Comparison of ENCODE assay signal across 6 mouse cellular contexts in genomic region chr13:34861166-34861565, GRCm38 (mm10). TPM values are rescaled to one million over a fixed set of nuclear protein-coding genes. Genes with fewer than 3 reads are reported as not detected.
DNase-seq lines count a peak whose midpoint lies in the region; ATAC-seq and TF ChIP-seq lines count a peak whose summit lies in the region.
"Not testable (repeated sequence)": the region's sequence is repeated elsewhere in the genome, so short reads cannot be mapped to it uniquely, and the experiment has no call there.

No protein-coding gene starts in this region.

- H3K4me3 ChIP-seq in heart, embryonic 11.5 days (ENCODE audit: low read depth, low read length); liver, embryonic 14.5 days (ENCODE audit: insufficient read depth in 1 of 2, low read depth in 2 of 2, low read length in 2 of 2); liver, postnatal 0 days (ENCODE audit: low read depth, low read length); thymus, adult 2 months (ENCODE audit: control insufficient read depth, insufficient read depth, low read length): not testable (repeated sequence)

- H3K27me3 ChIP-seq in heart, embryonic 11.5 days (ENCODE audit: control insufficient read depth, insufficient read depth, low read length); liver, embryonic 14.5 days (ENCODE audit: control insufficient read depth, insufficient read depth, low read length); liver, postnatal 0 days (ENCODE audit: insufficient read depth, low read length); thymus, adult 2 months (ENCODE audit: control insufficient read depth, insufficient read depth, low read length): not testable (repeated sequence)

- not testable (repeated sequence) for TF ChIP-seq CTCF in liver, embryonic 14.5 days (IDR thresholded peaks at IDR 0.05; ENCODE audit: low read depth); liver, postnatal 0 days (IDR thresholded peaks at IDR 0.05; ENCODE audit: low read depth); thymus, adult 2 months (IDR thresholded peaks at IDR 0.05; ENCODE audit: borderline replicate concordance, control insufficient read depth, extremely low read depth, insufficient read depth, low read length, poor library complexity)

- not testable (repeated sequence) for H3K36me3 ChIP-seq in heart, embryonic 11.5 days (ENCODE audit: control insufficient read depth, insufficient read depth, low read length); liver, embryonic 14.5 days (replicated peaks; ENCODE audit: control insufficient read depth, insufficient read depth, low read depth); liver, postnatal 0 days (replicated peaks; ENCODE audit: insufficient read depth, low read length); thymus, adult 2 months (ENCODE audit: control insufficient read depth, insufficient read depth, low read length)

- H3K9me3 ChIP-seq in heart, embryonic 11.5 days (replicated peaks; ENCODE audit: control insufficient read depth, low read length); liver, embryonic 14.5 days (ENCODE audit: control insufficient read depth, low read length); liver, postnatal 0 days (ENCODE audit: low read length): not testable (repeated sequence)

- H3K4me2 ChIP-seq in heart, embryonic 11.5 days; liver, embryonic 14.5 days (ENCODE audit: low read depth); liver, postnatal 0 days (ENCODE audit: low read depth, low read length): not testable (repeated sequence)

- ATAC-seq in heart, embryonic 11.5 days (replicated peaks; ENCODE audit: insufficient number of reproducible peaks, low FRiP score, low TSS enrichment) = 0 out of 2 replicates have a peak, but pooled peaks have one; percentile 65
- peak; percentile 72 for ATAC-seq in liver, embryonic 14.5 days (ENCODE audit: insufficient read depth)
- peak; percentile 61 for ATAC-seq in liver, postnatal 0 days

- not testable (repeated sequence) for H3K9ac ChIP-seq in heart, embryonic 11.5 days (ENCODE audit: low read depth, low read length); liver, embryonic 14.5 days (replicated peaks); liver, postnatal 0 days (replicated peaks)

- not testable (repeated sequence) for H3K4me1 ChIP-seq in heart, embryonic 11.5 days (ENCODE audit: control insufficient read depth, insufficient read depth, low read length); liver, embryonic 14.5 days (replicated peaks; ENCODE audit: control insufficient read depth in 2 of 2, insufficient read depth in 2 of 2, low read length in 1 of 2); liver, postnatal 0 days (ENCODE audit: insufficient read depth); thymus, adult 2 months (replicated peaks; ENCODE audit: control insufficient read depth, insufficient read depth, low read length)

- DNase-seq in B cell, adult 2 months = peak; percentile 38 to 57
- DNase-seq in liver = peak; percentile 44
- DNase-seq in liver, embryonic 14.5 days (ENCODE audit: low read depth in 3 of 3, low spot score in 3 of 3); liver, postnatal 0 days; thymus, adult 2 months: not testable (repeated sequence)

- 34% methylated on average over 6 of the region's 8 CpGs for WGBS in heart, embryonic 11.5 days (ENCODE audit: insufficient replicate concordance)
- WGBS in liver, embryonic 14.5 days (ENCODE audit: insufficient replicate concordance) = 16% methylated on average over 6 of the region's 8 CpGs
- 34% methylated on average over 7 of the region's 8 CpGs for WGBS in liver, postnatal 0 days (ENCODE audit: insufficient replicate concordance)
- WGBS in thymus, adult 2 months = 13% methylated on average over 7 of the region's 8 CpGs

- not testable (repeated sequence) for TF ChIP-seq EP300 in liver, embryonic 14.5 days (IDR thresholded peaks at IDR 0.05; ENCODE audit: low read depth); liver, postnatal 0 days (IDR thresholded peaks at IDR 0.05; ENCODE audit: low read depth)

- TF ChIP-seq POLR2A in thymus, adult 2 months (IDR thresholded peaks at IDR 0.05; ENCODE audit: control insufficient read depth, extremely low read depth, insufficient read depth, low read length, poor library complexity) = not testable (repeated sequence)

- 0 out of 2 replicates have a peak overlapping the region, but pooled peaks have one; percentile 54 for H3K27ac ChIP-seq in heart, embryonic 11.5 days (ENCODE audit: low read depth, low read length)
- not testable (repeated sequence) for H3K27ac ChIP-seq in liver, embryonic 14.5 days; liver, postnatal 0 days (ENCODE audit: low read depth)
- H3K27ac ChIP-seq in thymus, adult 2 months (ENCODE audit: control insufficient read depth, insufficient read depth, low read length) = 0 out of 2 replicates have a peak overlapping the region, but pooled peaks have one; percentile 38

RNA-seq across cellular contexts. Expression of gene Prpf4b, which starts 13.9 kb away (rescaled TPM):
- 79.8 and 80.5 TPM in 2 replicates for polyA plus RNA-seq in heart, embryonic 11.5 days (2014; fragmentation: Nextera tagmentation; extraction: Ambion mirVana)
- 33.7 and 52.4 TPM in 2 replicates for polyA plus RNA-seq in liver, embryonic 14.5 days (2012; rRNA removed)
- 37.2 and 43.7 TPM in 2 replicates for polyA plus RNA-seq in liver, embryonic 14.5 days (2014; fragmentation: Nextera tagmentation; extraction: Ambion mirVana)
- polyA plus RNA-seq in liver, postnatal 0 days (2015; fragmentation: Nextera tagmentation; extraction: Ambion mirVana) = 33.4 and 37.0 TPM in 2 replicates
- 26.3 and 33.7 TPM in 2 replicates for polyA plus RNA-seq in thymus, adult 2 months (2012; rRNA removed)
